Mouse (Mus musculus) small intestine, adult 2 months (tissue): ENCODE measurements at regions not wholly inside any gene's neighbourhood (a gene's known extent, or its start where the extent isn't known, plus 50 kb on each side); places are given as distances from the start of the nearest gene placed in this dataset.

ENCODE experiments used
- CTCF ChIP-seq: fragments of 200-500 bp; IDR thresholded peaks from 2 replicates; pipeline ENCODE4 v1.5.1; 2012; ENCODE audit warnings: low read depth, mild to moderate bottlenecking, control low read depth, inconsistent platforms, low read length, moderate library complexity, mixed read lengths; ENCODE audit not compliant: insufficient replicate concordance, insufficient read length; ENCODE audit errors: extremely low read depth
- POLR2A ChIP-seq: fragments of 200-500 bp; IDR thresholded peaks from 2 replicates; pipeline ENCODE4 v1.6.1; 2012; ENCODE audit warnings: low read depth, mild to moderate bottlenecking, control low read depth, inconsistent platforms, low read length, moderate library complexity

GRCm38 (mm10) chr15:87415996-87416395 is 128.1 kb upstream of the Fam19a5 start:
- TF ChIP-seq POLR2A: no peak
- no peak for TF ChIP-seq CTCF
